Mouse (Mus musculus) left cerebral cortex, adult 2 months (tissue): ENCODE measurements around the gene Usp9y. TPM values are rescaled to one million over a fixed set of nuclear protein-coding genes. Genes with fewer than 3 reads are reported as not detected.

Experiments
- DNase-seq, 2 experiments: peaks; one replicate each; pipeline ENCODE4 v3.0.0; 2021 to 2022; ENCODE audit warnings: low spot score in 2 of 2, mixed read lengths in 1 of 2; ENCODE audit errors: extremely low spot score in 1 of 2
- H3K27ac ChIP-seq: fragments of 200-600 bp; 2 replicates; pipeline ENCODE4 v1.8.1; 2022
- H3K4me3 ChIP-seq: fragments of 200-600 bp; 2 replicates; pipeline ENCODE4 v1.8.1; 2022
- CTCF ChIP-seq: fragments of 200-600 bp; IDR thresholded peaks from 2 replicates; pipeline ENCODE4 v1.8.1; 2022; ENCODE audit warnings: antibody characterized with exemption, mild to moderate bottlenecking, moderate library complexity
- intact Hi-C: fragments of 180-260 bp; cut with DNase I; formaldehyde crosslinking; loops from one replicate; pipeline ENCODE4 v1.15.1; 2025
- long read RNA-seq, 2 experiments: library from polyadenylated mRNA; stranded (forward); transcript quantifications; one replicate each; pipeline ENCODE4 v2.0.0; 2021; ENCODE audit warnings: borderline mapping rate in 2 of 2
- total RNA-seq, 2 experiments: library from RNA; stranded (reverse); gene quantifications; 2 replicates each; pipeline ENCODE4 v1.2.3; 2021

Gene Usp9y
- total RNA-seq: not detected
- long read RNA-seq, experiment 1: 0 reads
- long read RNA-seq, experiment 2: 0 reads

GRCm38 (mm10) chrY:1459682-1460081 lies at the start of gene Usp9y:
Usp9y (minus strand) TSS chrY:1459782.
- no peak within 1 kb of the TSS for H3K4me3 ChIP-seq
- no peak for TF ChIP-seq CTCF
- DNase-seq: no peak
- intact Hi-C loops: no loop called here
- no peak within 1 kb of the TSS for H3K27ac ChIP-seq

DNA sequence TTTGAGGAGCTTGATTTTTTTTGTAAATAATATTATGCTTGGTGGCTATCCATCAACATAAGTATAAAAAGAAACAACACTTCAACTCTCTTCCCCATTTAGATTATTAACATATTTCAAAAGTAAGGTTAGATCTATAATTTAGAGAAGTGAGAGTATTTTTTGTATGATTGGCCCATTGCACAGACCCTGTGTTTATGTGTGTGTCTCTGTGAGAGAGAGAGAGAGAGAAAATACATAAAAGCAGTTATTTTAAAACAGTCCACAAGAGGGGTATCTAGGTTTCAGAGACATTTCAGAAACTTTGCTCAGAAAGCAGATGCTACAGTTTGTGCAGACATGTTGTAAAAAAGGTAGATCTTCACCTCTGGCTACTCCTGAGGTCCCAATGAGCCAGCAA lies 165.9 kb downstream of the Usp9y start:
- DNase-seq: no peak
- Histone ChIP-seq H3K4me3 (no peak overlapping the region), H3K27ac (no peak overlapping the region)
- no peak for TF ChIP-seq CTCF
- intact Hi-C loops: no loop called here

DNA sequence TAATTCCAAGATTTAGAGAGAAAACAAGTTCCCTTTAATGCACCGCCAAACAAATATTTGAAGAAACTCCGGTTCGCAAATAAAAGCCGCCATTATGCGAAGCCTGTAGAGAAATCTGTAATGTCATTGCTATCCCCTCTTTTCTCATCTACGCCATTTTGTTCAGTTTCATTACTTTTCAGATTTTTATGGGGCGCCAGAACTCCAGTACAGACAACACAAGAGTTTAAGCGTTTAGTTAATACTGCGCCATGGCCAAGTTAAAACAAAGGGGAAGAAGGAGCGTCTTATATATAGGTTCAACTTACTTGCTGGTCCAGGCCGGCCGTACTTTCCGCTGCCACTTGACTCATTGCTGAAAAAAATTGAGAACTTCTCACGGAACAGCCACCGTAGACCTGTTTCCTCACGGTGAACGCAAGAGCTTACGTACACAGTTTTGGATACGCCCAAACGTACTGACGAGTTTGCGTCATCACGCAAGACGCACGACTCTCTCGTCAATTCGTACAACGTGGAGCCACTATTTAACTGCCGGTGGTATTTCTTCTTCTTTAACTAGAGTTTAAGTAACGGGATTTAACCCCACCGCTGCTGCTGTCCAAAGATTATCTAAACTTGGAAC lies 173.3 kb downstream of the Usp9y start, which contains the start of gene Ddx3y:
Gene Ddx3y (minus strand): TSS at position 459 of the 625 bp plus-strand sequence.
- TF ChIP-seq CTCF: no peak
- intact Hi-C loops: no loop called here
- peak in 1 of 2 experiments; percentile 65 for DNase-seq
- H3K4me3 ChIP-seq: no peak within 1 kb of the TSS
- H3K27ac ChIP-seq: no peak within 1 kb of the TSS

- H3K27ac ChIP-seq: no peak overlapping the region
- no peak for DNase-seq
- no peak for TF ChIP-seq CTCF
- no peak overlapping the region for H3K4me3 ChIP-seq
- intact Hi-C loops: no loop called here
Observed at GRCm38 (mm10) chrY:1285735-1286134, 173.8 kb downstream of the Usp9y start.

Other genes starting within 250 kb of the Usp9y start
- 10 to 100 TPM in 1 of 2 experiments, not detected in 1; 25.1 TPM for gene Uty, start 214.0 kb downstream of the Usp9y start, total RNA-seq
- gene Ddx3y, start 173.2 kb downstream of the Usp9y start, total RNA-seq: 10 to 100 TPM in 1 of 2 experiments, not detected in 1; 50.4 TPM